Mouse (Mus musculus): ENCODE data around the gene Ube2q1.

Gene Ube2q1

GRCm38 (mm10) chr3:89821548-89822480 lies 48.4 kb downstream of the Ube2q1 start:
- DNase-seq: no peak

GRCm38 (mm10) chr3:89823594-89823993 lies 50.2 kb downstream of the Ube2q1 start:
- no peak for DNase-seq

GRCm38 (mm10) chr3:89826295-89826694 lies 52.9 kb downstream of the Ube2q1 start:
- DNase-seq: no peak

- no peak for DNase-seq
Observed at GRCm38 (mm10) chr3:89830815-89831591, 57.6 kb downstream of the Ube2q1 start, which contains the start of gene She. She (plus strand) TSS chr3:89831370.
